Mouse (Mus musculus): ENCODE measurements around the gene Tbkbp1.

Gene Tbkbp1

GRCm38 (mm10) chr11:97152662-97153287, 1.5 kb upstream of the Tbkbp1 start:
- no peak for DNase-seq

GRCm38 (mm10) chr11:97152023-97152426, 730 bp upstream of the Tbkbp1 start:
- peak; percentile 30 for DNase-seq

- peak; percentile 30 for DNase-seq
Observed at GRCm38 (mm10) chr11:97150411-97151330, 624 bp downstream of the Tbkbp1 start.

- peak; percentile 80 for DNase-seq
Observed at GRCm38 (mm10) chr11:97149995-97150410, 1.3 kb downstream of the Tbkbp1 start.

- no peak for DNase-seq
Observed at GRCm38 (mm10) chr11:97149026-97149425, 2.3 kb downstream of the Tbkbp1 start.

- DNase-seq: no peak
Observed at GRCm38 (mm10) chr11:97148591-97148990, 2.7 kb downstream of the Tbkbp1 start.

GRCm38 (mm10) chr11:97147333-97147732, 4.0 kb downstream of the Tbkbp1 start:
- DNase-seq: no peak

- DNase-seq: peak; percentile 44
Observed at GRCm38 (mm10) chr11:97146724-97147123, 4.6 kb downstream of the Tbkbp1 start.

GRCm38 (mm10) chr11:97145951-97146350, 5.3 kb downstream of the Tbkbp1 start:
- no peak for DNase-seq

- DNase-seq: no peak
Observed at GRCm38 (mm10) chr11:97145320-97145719, 6.0 kb downstream of the Tbkbp1 start.

GRCm38 (mm10) chr11:97143196-97143900, 7.9 kb downstream of the Tbkbp1 start:
- no peak for DNase-seq

- DNase-seq: no peak
Observed at GRCm38 (mm10) chr11:97142159-97142608, 9.1 kb downstream of the Tbkbp1 start.

GRCm38 (mm10) chr11:97140811-97141210, 10.5 kb downstream of the Tbkbp1 start:
- no peak for DNase-seq

GRCm38 (mm10) chr11:97139256-97139655, 12.0 kb downstream of the Tbkbp1 start:
- DNase-seq: no peak

- no peak for DNase-seq
Observed at GRCm38 (mm10) chr11:97138554-97139226, 12.6 kb downstream of the Tbkbp1 start.

- no peak for DNase-seq
Observed at GRCm38 (mm10) chr11:97133270-97133669, 18.0 kb downstream of the Tbkbp1 start.

- no peak for DNase-seq
Observed at GRCm38 (mm10) chr11:97132185-97132584, 19.1 kb downstream of the Tbkbp1 start.

- DNase-seq: no peak
Observed at GRCm38 (mm10) chr11:97131683-97132082, 19.6 kb downstream of the Tbkbp1 start.

- no peak for DNase-seq
Observed at GRCm38 (mm10) chr11:97130318-97130717, 21.0 kb downstream of the Tbkbp1 start.

GRCm38 (mm10) chr11:97128956-97129355, 22.3 kb downstream of the Tbkbp1 start:
- DNase-seq: no peak

GRCm38 (mm10) chr11:97127470-97128223, 23.6 kb downstream of the Tbkbp1 start:
- DNase-seq: no peak
